Mouse (Mus musculus): Measurements from ENCODE around the gene Nos2.

DNA sequence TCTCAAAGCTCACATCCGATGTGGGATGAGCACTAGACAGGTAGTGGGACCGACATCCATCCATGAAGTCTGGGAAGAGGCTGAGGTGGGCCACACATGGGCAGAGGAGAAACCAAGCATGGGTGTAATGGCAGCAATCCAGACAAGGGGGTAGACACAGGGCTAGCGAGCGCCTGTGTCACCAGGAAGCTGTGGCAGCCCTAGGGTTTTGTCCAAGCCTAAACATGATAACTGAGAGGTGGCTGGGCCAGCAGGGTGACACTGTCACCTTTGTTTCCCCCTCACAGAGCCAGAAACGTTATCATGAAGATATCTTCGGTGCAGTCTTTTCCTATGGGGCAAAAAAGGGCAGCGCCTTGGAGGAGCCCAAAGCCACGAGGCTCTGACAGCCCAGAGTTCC is 38.8 kb downstream of the Nos2 start:
- TF ChIP-seq POLR2A (IDR thresholded peaks at IDR 0.05; ENCODE audit: low read depth, low read length) (no peak), CTCF (conservative IDR thresholded peaks at IDR 0.05; ENCODE audit: insufficient read depth, insufficient read length, low read depth, low read length) (no peak)

All from kidney, adult 2 months (tissue).